Mouse (Mus musculus): ENCODE measurements around the gene Pex10.

GRCm38 (mm10) chr4:155033115-155033514 is 33.7 kb upstream of the Pex10 start:
- TF ChIP-seq EP300 (IDR thresholded peaks at IDR 0.05; ENCODE audit: low read depth) (no peak), CTCF (IDR thresholded peaks at IDR 0.05; ENCODE audit: low read depth) (no peak)
